Mouse (Mus musculus) macrophage (primary cell): ENCODE data around the gene Hnf4a. TPM values are rescaled to one million over a fixed set of nuclear protein-coding genes. Genes with fewer than 3 reads are reported as not detected.

Source experiments
- H3K27ac ChIP-seq: fragments of 350-480 bp; formaldehyde crosslinking; 2 replicates; pipeline ENCODE4 v1.9.0; 2021
- H3K36me3 ChIP-seq: fragments of 350-480 bp; formaldehyde crosslinking; 2 replicates; pipeline ENCODE4 v1.9.0; 2021; ENCODE audit errors: inconsistent target
- H3K4me3 ChIP-seq: fragments of 350-480 bp; formaldehyde crosslinking; 2 replicates; pipeline ENCODE4 v1.9.0; 2021; ENCODE audit errors: inconsistent target
- H3K79me2 ChIP-seq: fragments of 350-480 bp; formaldehyde crosslinking; 2 replicates; pipeline ENCODE4 v1.9.0; 2021; ENCODE audit errors: inconsistent target
- WGBS: methylation state at CpG from one replicate; pipeline ENCODE4 v1.1.7; 2026; ENCODE audit warnings: inconsistent platforms; ENCODE audit not compliant: missing documents; 5-methylcytosine and 5-hydroxymethylcytosine counted together
- polyA plus RNA-seq: library from polyadenylated mRNA; stranded (reverse); fragments of 250-400 nt; gene quantifications from 3 replicates; pipeline ENCODE4 v1.2.4, GENCODE M21; 2018; ENCODE audit warnings: inconsistent platforms

The Hnf4a gene
- polyA plus RNA-seq, 1 experiment from 2014 or later: not detected

DNA sequence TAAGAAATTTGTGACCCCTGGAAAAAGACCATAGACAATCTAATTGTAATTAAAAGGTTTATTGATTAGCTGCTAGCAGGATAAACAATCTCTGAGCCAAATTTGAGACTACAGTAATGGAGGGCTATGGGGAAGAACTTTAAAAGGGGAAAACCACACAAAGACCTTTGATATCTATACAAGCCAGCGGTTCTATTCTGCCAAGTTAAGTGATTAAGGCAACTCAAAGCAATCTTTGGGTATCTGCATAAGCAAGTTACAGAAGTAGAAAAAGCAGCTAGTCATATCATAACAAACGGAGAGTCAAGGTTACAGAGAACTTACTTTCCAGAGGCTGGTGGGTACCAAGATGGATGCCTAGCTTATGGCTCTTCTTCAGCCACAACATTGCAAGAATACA is 20.9 kb downstream of the Hnf4a start:
- WGBS: 71% methylated on average over 2 of the region's 2 CpGs

GRCm38 (mm10) chr2:163530418-163530817 is 23.8 kb downstream of the Hnf4a start:
- Histone ChIP-seq H3K36me3 (no peaks in the 10 kb centered on the region), H3K79me2 (no peaks in the 10 kb centered on the region), H3K27ac (no peak overlapping the region), H3K4me3 (no peak overlapping the region)
- WGBS: 74% methylated on average over 8 of the region's 8 CpGs

More for the DNA sequence above, 20.9 kb downstream of the Hnf4a start:
- no peaks in the 10 kb centered on the region for H3K79me2 ChIP-seq
- no peak overlapping the region for H3K27ac ChIP-seq
- H3K4me3 ChIP-seq: no peak overlapping the region
- no peaks in the 10 kb centered on the region for H3K36me3 ChIP-seq

DNA sequence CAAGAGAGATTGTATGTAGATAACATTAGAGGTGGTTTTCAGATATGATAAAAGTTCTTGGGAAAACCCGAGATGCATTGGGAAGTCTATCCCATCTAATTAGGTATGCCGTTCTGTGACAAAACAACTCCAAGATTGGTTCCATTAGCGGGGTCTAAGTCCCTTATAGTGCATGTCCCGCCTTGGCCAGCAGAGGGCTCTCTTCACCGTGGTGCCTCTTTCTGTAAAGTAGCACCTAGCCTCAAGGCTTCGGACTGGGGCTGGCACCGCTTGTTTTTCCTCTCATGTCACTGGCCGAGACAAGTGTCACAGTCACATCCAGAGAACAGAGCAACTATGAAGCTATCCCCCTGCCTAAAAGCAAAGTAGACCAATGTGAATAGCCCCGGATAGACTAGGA is 25.3 kb downstream of the Hnf4a start:
- Histone ChIP-seq H3K79me2 (no peaks in the 10 kb centered on the region), H3K36me3 (no peaks in the 10 kb centered on the region), H3K4me3 (no peak overlapping the region), H3K27ac (no peak overlapping the region)
- WGBS: 8% methylated on average over 9 of the region's 9 CpGs

DNA sequence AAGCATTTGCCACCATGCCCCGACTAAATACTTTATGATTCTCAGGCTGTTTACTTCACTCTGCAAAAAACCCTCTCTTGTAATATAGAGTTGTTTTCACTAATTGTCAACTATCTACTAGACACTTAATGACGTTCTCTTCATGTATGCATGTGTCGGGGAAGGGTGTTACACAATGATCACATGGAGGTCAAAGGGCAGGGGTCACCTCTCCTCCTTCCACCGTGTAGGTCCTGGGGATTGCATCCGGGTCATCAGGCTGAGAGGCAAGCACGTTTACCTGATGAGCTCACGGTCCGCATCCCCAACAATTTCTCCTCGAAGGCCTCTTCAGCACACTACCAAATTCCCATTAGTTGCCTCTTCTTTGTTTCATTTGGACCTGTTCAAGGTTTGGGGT is 26.6 kb downstream of the Hnf4a start:
- Histone ChIP-seq H3K79me2 (no peaks in the 10 kb centered on the region), H3K4me3 (no peak overlapping the region), H3K36me3 (no peaks in the 10 kb centered on the region), H3K27ac (no peak overlapping the region)
- WGBS: 88% methylated on average over 9 of the region's 9 CpGs

- Histone ChIP-seq H3K4me3 (peak overlapping the region; percentile 11; the same call in 1 of the 2 replicates), H3K27ac (no peak overlapping the region), H3K36me3 (no peaks in the 10 kb centered on the region), H3K79me2 (no peaks in the 10 kb centered on the region)
- WGBS: 7% methylated on average over 22 of the region's 22 CpGs
Observed at GRCm38 (mm10) chr2:163534958-163535524, 28.4 kb downstream of the Hnf4a start.

DNA sequence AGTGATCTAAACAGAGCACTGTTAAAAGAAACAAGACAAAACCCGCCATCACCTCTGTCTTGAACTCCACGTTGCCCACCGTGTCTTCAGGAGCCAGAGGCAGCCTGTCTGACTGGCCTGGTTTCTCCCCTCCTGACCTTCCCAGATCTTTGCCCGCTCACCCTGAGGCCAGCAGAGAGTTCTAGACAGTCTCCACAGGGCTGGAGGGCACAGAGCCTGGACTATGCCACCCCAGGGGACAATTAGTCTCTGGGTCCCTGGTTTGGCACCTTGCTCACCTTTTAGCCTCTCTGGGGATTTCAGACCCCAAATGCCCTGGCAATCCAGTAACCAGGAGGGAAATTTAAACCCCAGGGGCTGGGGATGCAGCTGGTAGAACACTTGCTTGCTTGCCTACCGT is 30.8 kb downstream of the Hnf4a start:
- H3K27ac ChIP-seq: no peak overlapping the region
- H3K4me3 ChIP-seq: no peak overlapping the region
- WGBS: 89% methylated on average over 5 of the region's 5 CpGs
- H3K36me3 ChIP-seq: no peaks in the 10 kb centered on the region
- no peaks in the 10 kb centered on the region for H3K79me2 ChIP-seq

DNA sequence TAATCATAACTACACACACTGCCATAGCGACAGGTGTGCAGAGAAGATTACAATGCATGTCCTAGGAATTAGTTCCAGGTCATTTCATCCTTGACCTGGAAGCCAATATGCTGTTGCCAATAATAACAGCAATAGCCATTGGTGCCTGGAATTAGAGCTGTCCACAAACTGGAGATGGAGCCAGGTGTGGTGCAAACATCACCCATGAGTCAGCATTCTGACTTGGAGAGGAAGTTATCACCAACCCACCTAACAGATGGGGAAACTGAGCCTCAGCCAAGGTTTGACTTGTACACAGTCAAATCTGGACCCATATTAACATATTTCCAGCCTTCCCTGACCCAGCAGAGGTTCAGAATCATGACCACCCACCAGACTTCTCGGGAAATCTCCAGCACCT is 31.8 kb downstream of the Hnf4a start:
- Histone ChIP-seq H3K27ac (no peak overlapping the region), H3K36me3 (no peaks in the 10 kb centered on the region), H3K4me3 (no peak overlapping the region), H3K79me2 (no peaks in the 10 kb centered on the region)
- WGBS: 89% methylated on average over 2 of the region's 2 CpGs

GRCm38 (mm10) chr2:163539321-163540040 is 32.9 kb downstream of the Hnf4a start:
- Histone ChIP-seq H3K4me3 (no peak overlapping the region), H3K79me2 (no peaks in the 10 kb centered on the region), H3K27ac (no peak overlapping the region), H3K36me3 (no peaks in the 10 kb centered on the region)
- 86% methylated on average over 11 of the region's 13 CpGs for WGBS

GRCm38 (mm10) chr2:163540231-163541117 is 33.9 kb downstream of the Hnf4a start:
- H3K36me3 ChIP-seq: no peaks in the 10 kb centered on the region
- no peak overlapping the region for H3K27ac ChIP-seq
- WGBS: 80% methylated on average over 9 of the region's 9 CpGs
- no peak overlapping the region for H3K4me3 ChIP-seq
- no peaks in the 10 kb centered on the region for H3K79me2 ChIP-seq

DNA sequence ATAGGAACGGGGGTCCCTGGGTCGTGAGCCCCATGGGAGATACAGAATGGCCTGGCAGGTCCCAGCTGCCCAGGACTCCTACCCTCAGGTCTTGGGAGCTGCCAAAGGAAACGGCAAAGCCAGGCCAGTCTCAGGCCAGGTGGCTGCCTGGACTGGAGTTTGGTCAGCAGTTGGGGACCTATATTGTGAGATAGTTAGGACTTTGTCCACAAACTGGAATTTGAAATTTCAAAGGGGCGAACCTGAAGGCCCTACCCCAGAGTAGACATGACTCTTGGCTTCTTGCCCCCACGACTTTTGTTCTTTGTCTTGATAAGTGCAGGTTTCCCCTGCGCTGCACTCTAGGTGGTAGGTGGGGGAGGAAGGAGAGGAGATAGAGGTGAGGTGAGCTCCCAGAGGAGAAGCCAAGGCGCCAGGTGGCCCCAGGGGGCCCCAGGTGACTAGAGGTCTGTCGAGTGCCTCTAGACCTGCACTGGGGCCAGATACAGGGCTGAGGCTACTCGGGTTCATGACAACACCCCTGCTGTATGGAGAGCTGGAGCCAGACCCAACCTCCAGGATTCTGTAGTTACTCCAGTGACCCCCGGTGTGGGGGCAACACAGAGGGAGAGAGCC is 35.1 kb downstream of the Hnf4a start:
- Histone ChIP-seq H3K27ac (no peak overlapping the region), H3K4me3 (no peak overlapping the region), H3K79me2 (no peaks in the 10 kb centered on the region), H3K36me3 (no peaks in the 10 kb centered on the region)
- 91% methylated on average over 10 of the region's 10 CpGs for WGBS

- 89% methylated on average over 10 of the region's 10 CpGs for WGBS
Observed at GRCm38 (mm10) chr2:163542674-163543073, 36.1 kb downstream of the Hnf4a start.

GRCm38 (mm10) chr2:163546623-163547318 is 40.2 kb downstream of the Hnf4a start:
- no peaks in the 10 kb centered on the region for H3K79me2 ChIP-seq
- no peak overlapping the region for H3K27ac ChIP-seq
- H3K36me3 ChIP-seq: no peaks in the 10 kb centered on the region
- WGBS: 84% methylated on average over 14 of the region's 14 CpGs
- no peak overlapping the region for H3K4me3 ChIP-seq

More at GRCm38 (mm10) chr2:163542674-163543073, 36.1 kb downstream of the Hnf4a start:
- no peak overlapping the region for H3K27ac ChIP-seq
- H3K79me2 ChIP-seq: no peaks in the 10 kb centered on the region
- H3K4me3 ChIP-seq: no peak overlapping the region
- no peaks in the 10 kb centered on the region for H3K36me3 ChIP-seq

DNA sequence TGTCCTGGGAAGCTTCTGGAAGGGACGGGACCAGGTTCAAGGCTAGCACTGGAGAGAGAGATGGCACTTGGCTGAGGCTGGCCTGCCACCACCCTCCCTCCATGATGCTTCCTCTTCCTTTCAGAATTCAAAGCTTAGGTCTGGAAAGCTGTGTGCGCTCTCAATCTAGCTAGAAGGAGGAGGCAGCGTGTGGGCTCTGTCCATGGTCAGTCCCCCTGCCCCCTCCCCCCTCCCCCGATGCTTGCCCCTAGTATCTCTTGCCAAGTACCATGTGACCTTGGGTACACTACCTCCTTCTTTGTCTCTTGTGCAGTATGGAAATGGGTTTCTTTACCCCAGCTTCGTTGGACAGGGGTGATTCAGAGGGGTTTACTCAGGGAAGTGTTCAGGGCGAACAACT is 42.2 kb downstream of the Hnf4a start:
- no peaks in the 10 kb centered on the region for H3K36me3 ChIP-seq
- H3K4me3 ChIP-seq: no peak overlapping the region
- no peaks in the 10 kb centered on the region for H3K79me2 ChIP-seq
- 83% methylated on average over 5 of the region's 6 CpGs for WGBS
- no peak overlapping the region for H3K27ac ChIP-seq

GRCm38 (mm10) chr2:163549786-163550185 is 43.2 kb downstream of the Hnf4a start:
- no peak overlapping the region for H3K4me3 ChIP-seq
- 91% methylated on average over 6 of the region's 6 CpGs for WGBS
- H3K27ac ChIP-seq: no peak overlapping the region
- H3K36me3 ChIP-seq: no peaks in the 10 kb centered on the region
- no peaks in the 10 kb centered on the region for H3K79me2 ChIP-seq
